Mouse (Mus musculus) heart, postnatal 0 days (tissue): ENCODE measurements around the gene Vwa3a. TPM values are rescaled to one million over a fixed set of nuclear protein-coding genes. Genes with fewer than 3 reads are reported as not detected.

Source experiments
- ATAC-seq: fragments of 200-750 bp; cut with Nextera tagmentation; 2 replicates; pipeline ENCODE4 v1.8.0; 2017; ENCODE audit warnings: low read depth, moderate number of reproducible peaks, moderate library complexity; ENCODE audit not compliant: insufficient read depth
- DNase-seq: peaks from one replicate; pipeline ENCODE4 v3.0.0-alpha.2; 2016; ENCODE audit warnings: low spot score
- H3K27ac ChIP-seq: fragments of 300-500 bp; sonication (generic); 2 replicates; pipeline ENCODE4 v1.5.1; 2014; ENCODE audit warnings: low read depth, mild to moderate bottlenecking
- H3K27me3 ChIP-seq: fragments of 300-500 bp; sonication (generic); 2 replicates; pipeline ENCODE4 v1.6.1; 2014; ENCODE audit warnings: low read length, mixed read lengths; ENCODE audit not compliant: control insufficient read depth, insufficient read depth
- H3K36me3 ChIP-seq: fragments of 300-500 bp; sonication (generic); replicated peaks from 2 replicates; pipeline ENCODE4 v1.6.1; 2014; ENCODE audit warnings: low read length, mixed read lengths; ENCODE audit not compliant: control insufficient read depth, insufficient read depth
- H3K4me1 ChIP-seq: fragments of 300-500 bp; sonication (generic); 2 replicates; pipeline ENCODE4 v1.6.1; 2014; ENCODE audit warnings: antibody characterized with exemption; ENCODE audit not compliant: control insufficient read depth, insufficient read depth
- H3K4me2 ChIP-seq: fragments of 300-500 bp; sonication (generic); 2 replicates; pipeline ENCODE4 v1.6.1; 2014; ENCODE audit warnings: low read depth, mild to moderate bottlenecking, low read length, moderate library complexity
- H3K4me3 ChIP-seq: fragments of 300-500 bp; sonication (generic); 2 replicates; pipeline ENCODE4 v1.5.1; 2014; ENCODE audit warnings: low read depth, low read length
- H3K9ac ChIP-seq: fragments of 300-500 bp; sonication (generic); replicated peaks from 2 replicates; pipeline ENCODE4 v1.6.1; 2014; ENCODE audit warnings: low read depth, low read length, mixed read lengths
- H3K9me3 ChIP-seq: fragments of 300-500 bp; sonication (generic); replicated peaks from 2 replicates; pipeline ENCODE4 v1.6.1; 2016; ENCODE audit warnings: low read length; ENCODE audit not compliant: control insufficient read depth
- CTCF ChIP-seq: IDR thresholded peaks from 2 replicates; pipeline ENCODE4 v1.5.1; 2016; ENCODE audit warnings: antibody characterized with exemption, control low read depth, low read depth
- EP300 ChIP-seq: IDR thresholded peaks from 2 replicates; pipeline ENCODE4 v1.6.1; 2016; ENCODE audit warnings: antibody characterized with exemption, low read depth
- WGBS: fragments of 180-500 bp; shearing (Covaris S2); extraction: QIAGEN DNeasy Blood & Tissue Kit; methylation state at CpG from one replicate; pipeline ENCODE4 v1.1.7; 2014; 5-methylcytosine and 5-hydroxymethylcytosine counted together
- polyA plus RNA-seq: library from polyadenylated mRNA; unstranded; fragments of >200 nt; fragmentation: Nextera tagmentation; extraction: Ambion mirVana; gene quantifications from 2 replicates; pipeline ENCODE4 v1.2.1, GENCODE M21; 2015
- total RNA-seq: library from RNA; depleted of rRNA; stranded (reverse); fragments of >200 nt; gene quantifications from 2 replicates; pipeline ENCODE4 v1.2.3, GENCODE M21; 2014; ENCODE audit warnings: low replicate concordance

The Vwa3a gene
- total and polyA plus RNA-seq, 2 experiments from 2014 or later = 0.04 to 1.1 TPM

- no peak for ATAC-seq
- whole genome bisulfite sequencing = 70% methylated on average over 7 of the region's 7 CpGs
- no peak overlapping the region for H3K27ac ChIP-seq
Measured at GRCm38 (mm10) chr7:120732906-120733305, 6.2 kb upstream of the Vwa3a start.

GRCm38 (mm10) chr7:120739558-120740101, 512 bp downstream of the Vwa3a start:
- H3K4me1 ChIP-seq = peaks cover 16% of the 10 kb centered on the region
- H3K4me3 ChIP-seq = no peak overlapping the region
- no peaks in the 10 kb centered on the region for H3K9me3 ChIP-seq
- whole genome bisulfite sequencing = 3% methylated on average over 5 of the region's 5 CpGs
- H3K9ac ChIP-seq = no peak overlapping the region
- no peaks in the 10 kb centered on the region for H3K27me3 ChIP-seq
- TF ChIP-seq CTCF = peak; percentile 54
- no peak for TF ChIP-seq EP300
- H3K27ac ChIP-seq = peak overlapping the region; percentile 26
- DNase-seq (peak; percentile 66), ATAC-seq (peak; percentile 84)
- peak overlapping the region; percentile 27 for H3K4me2 ChIP-seq
- 0 out of 2 replicates have a peak, but pooled peaks cover 1% of the 10 kb centered on the region for H3K36me3 ChIP-seq

More at GRCm38 (mm10) chr7:120732906-120733305, 6.2 kb upstream of the Vwa3a start:
- no peak for DNase-seq
- H3K9ac ChIP-seq = no peak overlapping the region
- no peaks in the 10 kb centered on the region for H3K9me3 ChIP-seq
- H3K4me3 ChIP-seq = no peak overlapping the region
- TF ChIP-seq CTCF = no peak
- no peak for TF ChIP-seq EP300
- H3K4me2 ChIP-seq = no peak overlapping the region
- no peaks in the 10 kb centered on the region for H3K27me3 ChIP-seq
- peaks cover 14% of the 10 kb centered on the region; the same call in 1 of the 2 replicates for H3K36me3 ChIP-seq
- no peaks in the 10 kb centered on the region for H3K4me1 ChIP-seq

- 70% methylated on average over 14 of the region's 14 CpGs for WGBS
Measured at GRCm38 (mm10) chr7:120743366-120744351, 4.5 kb downstream of the Vwa3a start.

GRCm38 (mm10) chr7:120744606-120745005, 5.5 kb downstream of the Vwa3a start:
- ATAC-seq = no peak
- no peak for TF ChIP-seq EP300
- no peak for TF ChIP-seq CTCF
- WGBS = 87% methylated on average over 6 of the region's 6 CpGs

More at GRCm38 (mm10) chr7:120743366-120744351, 4.5 kb downstream of the Vwa3a start:
- TF ChIP-seq EP300 (no peak), CTCF (no peak)
- Histone ChIP-seq H3K27me3 (no peaks in the 10 kb centered on the region), H3K9ac (no peak overlapping the region), H3K4me3 (no peak overlapping the region), H3K9me3 (no peaks in the 10 kb centered on the region), H3K27ac (no peak overlapping the region), H3K4me1 (peaks cover 27% of the 10 kb centered on the region), H3K4me2 (no peak overlapping the region), H3K36me3 (no peaks in the 10 kb centered on the region)
- ATAC-seq = no peak
- no peak for DNase-seq

GRCm38 (mm10) chr7:120746029-120746428, 6.9 kb downstream of the Vwa3a start:
- Histone ChIP-seq H3K27me3 (no peaks in the 10 kb centered on the region), H3K36me3 (no peaks in the 10 kb centered on the region), H3K27ac (peak overlapping the region; percentile 64), H3K9ac (no peak overlapping the region), H3K4me3 (no peak overlapping the region), H3K9me3 (no peaks in the 10 kb centered on the region), H3K4me2 (no peak overlapping the region), H3K4me1 (peaks cover 14% of the 10 kb centered on the region)
- DNase-seq (peak; percentile 71), ATAC-seq (peak; percentile 64)
- no peak for TF ChIP-seq CTCF
- TF ChIP-seq EP300 = no peak; the same call in 1 of the 2 replicates
- 20% methylated on average over 3 of the region's 3 CpGs for WGBS

More at GRCm38 (mm10) chr7:120744606-120745005, 5.5 kb downstream of the Vwa3a start:
- peaks cover 19% of the 10 kb centered on the region for H3K4me1 ChIP-seq
- no peaks in the 10 kb centered on the region for H3K36me3 ChIP-seq
- H3K4me2 ChIP-seq = no peak overlapping the region
- H3K27me3 ChIP-seq = no peaks in the 10 kb centered on the region
- no peak overlapping the region for H3K27ac ChIP-seq
- H3K9ac ChIP-seq = no peak overlapping the region
- no peak overlapping the region for H3K4me3 ChIP-seq
- no peaks in the 10 kb centered on the region for H3K9me3 ChIP-seq
- DNase-seq = no peak
